Mouse (Mus musculus) kidney, embryonic 16.5 days (tissue): ENCODE results near the gene Slc22a6. TPM values are rescaled to one million over a fixed set of nuclear protein-coding genes. Genes with fewer than 3 reads are reported as not detected.

Experiments
- ATAC-seq: fragments of 200-750 bp; cut with Nextera tagmentation; 2 replicates; pipeline ENCODE4 v1.8.0; 2017; ENCODE audit warnings: moderate TSS enrichment; ENCODE audit not compliant: low FRiP score, low TSS enrichment
- H3K27ac ChIP-seq: fragments of 300-500 bp; sonication (generic); 2 replicates; pipeline ENCODE4 v1.5.1; 2014; ENCODE audit warnings: low read length
- H3K27me3 ChIP-seq: fragments of 300-500 bp; sonication (generic); 2 replicates; pipeline ENCODE4 v1.6.1; 2014; ENCODE audit warnings: low read length, control low read depth, mixed read lengths; ENCODE audit not compliant: insufficient read depth
- H3K36me3 ChIP-seq: fragments of 300-500 bp; sonication (generic); 2 replicates; pipeline ENCODE4 v1.6.1; 2014; ENCODE audit warnings: low read length, control low read depth, mixed read lengths; ENCODE audit not compliant: insufficient read depth
- H3K4me1 ChIP-seq: fragments of 300-500 bp; sonication (generic); 2 replicates; pipeline ENCODE4 v1.6.1; 2014; ENCODE audit warnings: low read length, control low read depth, mixed read lengths; ENCODE audit not compliant: insufficient read depth
- H3K4me2 ChIP-seq: fragments of 300-500 bp; sonication (generic); replicated peaks from 2 replicates; pipeline ENCODE4 v1.6.1; 2014; ENCODE audit warnings: low read depth, low read length
- H3K4me3 ChIP-seq: fragments of 300-500 bp; sonication (generic); 2 replicates; pipeline ENCODE4 v1.5.1; 2014; ENCODE audit warnings: mild to moderate bottlenecking, low read length
- H3K9ac ChIP-seq: fragments of 300-500 bp; sonication (generic); replicated peaks from 2 replicates; pipeline ENCODE4 v1.6.1; 2014; ENCODE audit warnings: low read length
- H3K9me3 ChIP-seq: fragments of 300-500 bp; sonication (generic); 2 replicates; pipeline ENCODE4 v1.6.1; 2016; ENCODE audit warnings: low read length, control low read depth
- WGBS: fragments of 180-500 bp; shearing (Covaris S2); extraction: QIAGEN DNeasy Blood & Tissue Kit; methylation state at CpG from one replicate; pipeline ENCODE4 v1.1.7; 2014; 5-methylcytosine and 5-hydroxymethylcytosine counted together
- polyA plus RNA-seq: library from polyadenylated mRNA; unstranded; fragments of >200 nt; fragmentation: Nextera tagmentation; extraction: Ambion mirVana; gene quantifications from 2 replicates; pipeline ENCODE4 v1.2.1, GENCODE M21; 2015

Slc22a6 gene
- polyA plus RNA-seq, 1 experiment from 2014 or later = 59.4 TPM

GRCm38 (mm10) chr19:8586350-8586749 is 31.5 kb upstream of the Slc22a6 start:
- no peaks in the 10 kb centered on the region for H3K36me3 ChIP-seq
- no peak for ATAC-seq
- no peak overlapping the region for H3K4me3 ChIP-seq
- H3K9me3 ChIP-seq = no peaks in the 10 kb centered on the region
- WGBS = 63% methylated on average over 3 of the region's 3 CpGs
- H3K27ac ChIP-seq = no peak overlapping the region
- no peaks in the 10 kb centered on the region for H3K4me1 ChIP-seq
- no peak overlapping the region for H3K4me2 ChIP-seq
- H3K27me3 ChIP-seq = no peaks in the 10 kb centered on the region
- H3K9ac ChIP-seq = no peak overlapping the region

- Histone ChIP-seq H3K9me3 (no peaks in the 10 kb centered on the region), H3K9ac (no peak overlapping the region), H3K27me3 (no peaks in the 10 kb centered on the region), H3K4me2 (no peak overlapping the region), H3K27ac (no peak overlapping the region), H3K4me1 (peaks cover 4% of the 10 kb centered on the region), H3K36me3 (no peaks in the 10 kb centered on the region), H3K4me3 (no peak overlapping the region)
- no peak for ATAC-seq
- WGBS = 31% methylated on average over 1 of the region's 1 CpGs
Measured at GRCm38 (mm10) chr19:8587315-8587714, 30.5 kb upstream of the Slc22a6 start.

GRCm38 (mm10) chr19:8590954-8591353 is 26.9 kb upstream of the Slc22a6 start, which contains the start of gene Slc22a8:
Slc22a8 (plus strand) TSS chr19:8591254.
- WGBS = 60% methylated on average over 8 of the region's 8 CpGs
- Histone ChIP-seq H3K27ac (no peak within 1 kb of the TSS), H3K4me1 (peaks cover 23% of the 10 kb centered on the region), H3K36me3 (no peaks in the 10 kb centered on the region), H3K27me3 (no peaks in the 10 kb centered on the region), H3K4me3 (no peak within 1 kb of the TSS), H3K9me3 (no peaks in the 10 kb centered on the region), H3K4me2 (no peak within 1 kb of the TSS), H3K9ac (no peak within 1 kb of the TSS)
- ATAC-seq = no peak

GRCm38 (mm10) chr19:8592155-8592554 is 25.7 kb upstream of the Slc22a6 start:
- Histone ChIP-seq H3K9me3 (no peaks in the 10 kb centered on the region), H3K4me3 (no peak overlapping the region), H3K4me2 (no peak overlapping the region), H3K36me3 (no peaks in the 10 kb centered on the region), H3K9ac (no peak overlapping the region), H3K27me3 (no peaks in the 10 kb centered on the region), H3K27ac (no peak overlapping the region; the same call in 1 of the 2 replicates), H3K4me1 (peaks cover 26% of the 10 kb centered on the region)
- no peak for ATAC-seq
- 52% methylated on average over 2 of the region's 2 CpGs for WGBS

- peak; percentile 80 for ATAC-seq
Measured at GRCm38 (mm10) chr19:8592873-8593408, 24.9 kb upstream of the Slc22a6 start.

GRCm38 (mm10) chr19:8593833-8594232 is 24.0 kb upstream of the Slc22a6 start:
- Histone ChIP-seq H3K36me3 (no peaks in the 10 kb centered on the region), H3K27ac (no peak overlapping the region), H3K4me3 (peak overlapping the region; percentile 10; the same call in 1 of the 2 replicates), H3K4me2 (peak overlapping the region; percentile 7; the same call in 1 of the 2 replicates), H3K4me1 (peaks cover 26% of the 10 kb centered on the region), H3K9me3 (no peaks in the 10 kb centered on the region), H3K9ac (no peak overlapping the region), H3K27me3 (no peaks in the 10 kb centered on the region)
- no peak for ATAC-seq
- WGBS = 83% methylated on average over 11 of the region's 11 CpGs

More at GRCm38 (mm10) chr19:8592873-8593408, 24.9 kb upstream of the Slc22a6 start:
- H3K4me1 ChIP-seq = peaks cover 26% of the 10 kb centered on the region
- no peak overlapping the region for H3K9ac ChIP-seq
- H3K27me3 ChIP-seq = no peaks in the 10 kb centered on the region
- peak overlapping the region; percentile 7; the same call in 1 of the 2 replicates for H3K4me2 ChIP-seq
- H3K36me3 ChIP-seq = no peaks in the 10 kb centered on the region
- 63% methylated on average over 6 of the region's 6 CpGs for WGBS
- H3K9me3 ChIP-seq = no peaks in the 10 kb centered on the region
- peak overlapping the region; percentile 57 for H3K27ac ChIP-seq
- no peak overlapping the region for H3K4me3 ChIP-seq

- H3K4me1 ChIP-seq = peaks cover 26% of the 10 kb centered on the region
- H3K9me3 ChIP-seq = no peaks in the 10 kb centered on the region
- H3K27ac ChIP-seq = peak overlapping the region; percentile 27; the same call in 1 of the 2 replicates
- ATAC-seq = no peak
- WGBS = 5% methylated on average over 1 of the region's 1 CpGs
- H3K4me3 ChIP-seq = peak overlapping the region; percentile 10
- H3K27me3 ChIP-seq = no peaks in the 10 kb centered on the region
- 0 out of 2 replicates have a peak overlapping the region, but pooled peaks have one; percentile 8 for H3K9ac ChIP-seq
- H3K36me3 ChIP-seq = no peaks in the 10 kb centered on the region
- H3K4me2 ChIP-seq = peak overlapping the region; percentile 7
Measured at GRCm38 (mm10) chr19:8594518-8594917, 23.3 kb upstream of the Slc22a6 start.

- ATAC-seq = peak; percentile 66
- Histone ChIP-seq H3K4me3 (no peak overlapping the region), H3K9ac (no peak overlapping the region), H3K4me2 (no peak overlapping the region), H3K9me3 (no peaks in the 10 kb centered on the region), H3K4me1 (peaks cover 23% of the 10 kb centered on the region), H3K27me3 (no peaks in the 10 kb centered on the region), H3K36me3 (no peaks in the 10 kb centered on the region), H3K27ac (peak overlapping the region; percentile 41; the same call in 1 of the 2 replicates)
- 53% methylated on average over 4 of the region's 4 CpGs for WGBS
Measured at GRCm38 (mm10) chr19:8597269-8597668, 20.6 kb upstream of the Slc22a6 start.

- H3K4me3 ChIP-seq = no peak overlapping the region
- H3K4me1 ChIP-seq = peaks cover 10% of the 10 kb centered on the region
- H3K27me3 ChIP-seq = no peaks in the 10 kb centered on the region
- ATAC-seq = no peak
- H3K9ac ChIP-seq = no peak overlapping the region
- no peak overlapping the region for H3K4me2 ChIP-seq
- no peaks in the 10 kb centered on the region for H3K36me3 ChIP-seq
- H3K9me3 ChIP-seq = no peaks in the 10 kb centered on the region
- no peak overlapping the region for H3K27ac ChIP-seq
- 69% methylated on average over 2 of the region's 2 CpGs for WGBS
Measured at GRCm38 (mm10) chr19:8599229-8599628, 18.6 kb upstream of the Slc22a6 start.

- Histone ChIP-seq H3K4me2 (no peak overlapping the region), H3K36me3 (no peaks in the 10 kb centered on the region), H3K4me3 (no peak overlapping the region), H3K27me3 (no peaks in the 10 kb centered on the region), H3K4me1 (0 out of 2 replicates have a peak, but pooled peaks cover 2% of the 10 kb centered on the region), H3K9ac (no peak overlapping the region), H3K27ac (no peak overlapping the region), H3K9me3 (no peaks in the 10 kb centered on the region)
- no peak for ATAC-seq
Measured at GRCm38 (mm10) chr19:8601922-8602321, 15.9 kb upstream of the Slc22a6 start.
